Mouse (Mus musculus) bone marrow macrophage, adult 2 months (primary cell): ENCODE measurements around the gene Mrps6.

ENCODE experiments used
- CTCF ChIP-seq: IDR thresholded peaks from 2 replicates; pipeline ENCODE4 v1.5.1; 2012; ENCODE audit warnings: low read depth, mild to moderate bottlenecking, low read length, moderate library complexity
- POLR2A ChIP-seq: IDR thresholded peaks from 2 replicates; pipeline ENCODE4 v1.6.1; 2012; ENCODE audit warnings: mild to moderate bottlenecking, low read depth, low read length, borderline replicate concordance

- TF ChIP-seq CTCF (no peak), POLR2A (no peak)
Observed at GRCm38 (mm10) chr16:92019141-92020118, 38.6 kb upstream of the Mrps6 start.
